Mouse (Mus musculus) heart, postnatal 0 days (tissue): ENCODE data around the gene Maml3. TPM values are rescaled to one million over a fixed set of nuclear protein-coding genes. Genes with fewer than 3 reads are reported as not detected.

Experiments used
- ATAC-seq: fragments of 200-750 bp; cut with Nextera tagmentation; 2 replicates; pipeline ENCODE4 v1.8.0; 2017; ENCODE audit warnings: low read depth, moderate number of reproducible peaks, moderate library complexity; ENCODE audit not compliant: insufficient read depth
- DNase-seq: peaks from one replicate; pipeline ENCODE4 v3.0.0-alpha.2; 2016; ENCODE audit warnings: low spot score
- H3K27ac ChIP-seq: fragments of 300-500 bp; sonication (generic); 2 replicates; pipeline ENCODE4 v1.5.1; 2014; ENCODE audit warnings: low read depth, mild to moderate bottlenecking
- H3K27me3 ChIP-seq: fragments of 300-500 bp; sonication (generic); 2 replicates; pipeline ENCODE4 v1.6.1; 2014; ENCODE audit warnings: low read length, mixed read lengths; ENCODE audit not compliant: control insufficient read depth, insufficient read depth
- H3K36me3 ChIP-seq: fragments of 300-500 bp; sonication (generic); replicated peaks from 2 replicates; pipeline ENCODE4 v1.6.1; 2014; ENCODE audit warnings: low read length, mixed read lengths; ENCODE audit not compliant: control insufficient read depth, insufficient read depth
- H3K4me1 ChIP-seq: fragments of 300-500 bp; sonication (generic); 2 replicates; pipeline ENCODE4 v1.6.1; 2014; ENCODE audit warnings: antibody characterized with exemption; ENCODE audit not compliant: control insufficient read depth, insufficient read depth
- H3K4me2 ChIP-seq: fragments of 300-500 bp; sonication (generic); 2 replicates; pipeline ENCODE4 v1.6.1; 2014; ENCODE audit warnings: low read depth, mild to moderate bottlenecking, low read length, moderate library complexity
- H3K4me3 ChIP-seq: fragments of 300-500 bp; sonication (generic); 2 replicates; pipeline ENCODE4 v1.5.1; 2014; ENCODE audit warnings: low read depth, low read length
- H3K9ac ChIP-seq: fragments of 300-500 bp; sonication (generic); replicated peaks from 2 replicates; pipeline ENCODE4 v1.6.1; 2014; ENCODE audit warnings: low read depth, low read length, mixed read lengths
- H3K9me3 ChIP-seq: fragments of 300-500 bp; sonication (generic); replicated peaks from 2 replicates; pipeline ENCODE4 v1.6.1; 2016; ENCODE audit warnings: low read length; ENCODE audit not compliant: control insufficient read depth
- CTCF ChIP-seq: IDR thresholded peaks from 2 replicates; pipeline ENCODE4 v1.5.1; 2016; ENCODE audit warnings: antibody characterized with exemption, control low read depth, low read depth
- EP300 ChIP-seq: IDR thresholded peaks from 2 replicates; pipeline ENCODE4 v1.6.1; 2016; ENCODE audit warnings: antibody characterized with exemption, low read depth
- WGBS: fragments of 180-500 bp; shearing (Covaris S2); extraction: QIAGEN DNeasy Blood & Tissue Kit; methylation state at CpG from one replicate; pipeline ENCODE4 v1.1.7; 2014; 5-methylcytosine and 5-hydroxymethylcytosine counted together
- polyA plus RNA-seq: library from polyadenylated mRNA; unstranded; fragments of >200 nt; fragmentation: Nextera tagmentation; extraction: Ambion mirVana; gene quantifications from 2 replicates; pipeline ENCODE4 v1.2.1, GENCODE M21; 2015
- total RNA-seq: library from RNA; depleted of rRNA; stranded (reverse); fragments of >200 nt; gene quantifications from 2 replicates; pipeline ENCODE4 v1.2.3, GENCODE M21; 2014; ENCODE audit warnings: low replicate concordance

The Maml3 gene
- total and polyA plus RNA-seq, 2 experiments from 2014 or later = 1.6 to 6.2 TPM

DNA sequence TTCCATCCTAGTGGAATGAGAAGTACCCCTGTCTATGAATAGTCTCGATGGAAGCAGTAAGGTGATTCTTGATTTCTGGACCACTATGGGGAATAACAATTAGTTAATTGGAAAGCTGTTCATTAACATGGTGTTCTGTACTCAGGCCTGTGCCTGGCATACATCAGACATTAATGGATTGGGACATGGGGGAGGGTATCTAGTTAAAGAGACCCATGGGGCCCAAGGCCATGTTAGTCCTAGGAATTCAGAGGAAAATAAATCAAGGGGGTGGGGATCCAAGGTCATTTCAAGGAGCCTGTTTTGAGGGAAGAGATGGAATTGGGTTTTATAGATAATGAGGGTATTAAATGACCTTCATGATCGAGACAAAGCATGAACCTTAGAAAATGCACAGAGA lies 179.1 kb downstream of the Maml3 start:
- TF ChIP-seq CTCF (no peak), EP300 (no peak)
- no peaks in the 10 kb centered on the region for H3K9me3 ChIP-seq
- no peaks in the 10 kb centered on the region for H3K4me1 ChIP-seq
- DNase-seq = no peak
- 87% methylated on average over 2 of the region's 2 CpGs for WGBS
- H3K27me3 ChIP-seq = no peaks in the 10 kb centered on the region
- no peaks in the 10 kb centered on the region for H3K36me3 ChIP-seq
- H3K27ac ChIP-seq = no peak overlapping the region
- no peak overlapping the region for H3K9ac ChIP-seq
- no peak overlapping the region for H3K4me3 ChIP-seq
- H3K4me2 ChIP-seq = no peak overlapping the region
- no peak for ATAC-seq

DNA sequence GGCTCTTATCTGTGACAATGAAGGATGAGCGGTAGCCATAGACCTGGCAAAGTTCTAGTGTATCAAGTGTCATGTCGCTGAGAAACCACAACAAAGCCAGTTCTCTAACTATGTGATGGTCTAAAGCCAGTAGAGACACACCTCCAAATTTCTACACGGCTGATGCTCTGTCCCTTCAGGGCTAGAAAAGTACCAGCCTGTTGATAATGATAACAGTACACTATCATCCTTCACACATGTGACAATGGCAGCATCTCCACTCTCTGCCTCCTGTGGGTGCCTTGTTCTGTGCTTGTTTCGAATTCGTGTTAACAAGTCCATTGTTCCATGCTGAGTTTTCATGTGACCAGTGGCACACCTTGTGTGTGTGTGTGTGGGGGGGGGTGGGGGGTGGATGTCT lies 180.2 kb downstream of the Maml3 start:
- DNase-seq = no peak
- Histone ChIP-seq H3K4me3 (no peak overlapping the region), H3K9ac (no peak overlapping the region), H3K9me3 (no peaks in the 10 kb centered on the region), H3K27ac (no peak overlapping the region), H3K4me1 (no peaks in the 10 kb centered on the region), H3K4me2 (no peak overlapping the region), H3K27me3 (no peaks in the 10 kb centered on the region), H3K36me3 (no peaks in the 10 kb centered on the region)
- no peak for ATAC-seq
- 54% methylated on average over 5 of the region's 5 CpGs for WGBS
- no peak for TF ChIP-seq EP300
- TF ChIP-seq CTCF = no peak

GRCm38 (mm10) chr3:51923800-51924199 lies 181.1 kb downstream of the Maml3 start:
- no peak overlapping the region for H3K4me2 ChIP-seq
- no peak overlapping the region for H3K4me3 ChIP-seq
- no peak overlapping the region for H3K9ac ChIP-seq
- DNase-seq (no peak), ATAC-seq (no peak)
- TF ChIP-seq EP300 = no peak
- no peak for TF ChIP-seq CTCF
- WGBS = 88% methylated on average over 6 of the region's 6 CpGs
- no peaks in the 10 kb centered on the region for H3K9me3 ChIP-seq
- no peaks in the 10 kb centered on the region for H3K4me1 ChIP-seq
- no peaks in the 10 kb centered on the region for H3K36me3 ChIP-seq
- H3K27me3 ChIP-seq = no peaks in the 10 kb centered on the region
- no peak overlapping the region for H3K27ac ChIP-seq

- ATAC-seq = no peak
- peaks cover 32% of the 10 kb centered on the region for H3K4me1 ChIP-seq
- H3K4me3 ChIP-seq = no peak overlapping the region
- DNase-seq = no peak
- H3K27me3 ChIP-seq = no peaks in the 10 kb centered on the region
- TF ChIP-seq CTCF (no peak), EP300 (no peak)
- peak overlapping the region; percentile 82; the same call in 1 of the 2 replicates for H3K27ac ChIP-seq
- H3K36me3 ChIP-seq = no peaks in the 10 kb centered on the region
- no peaks in the 10 kb centered on the region for H3K9me3 ChIP-seq
- WGBS = 93% methylated on average over 4 of the region's 4 CpGs
- no peak overlapping the region for H3K4me2 ChIP-seq
- H3K9ac ChIP-seq = no peak overlapping the region
Measured at GRCm38 (mm10) chr3:51916902-51917301, 188.0 kb downstream of the Maml3 start.

GRCm38 (mm10) chr3:51916060-51916870 lies 188.6 kb downstream of the Maml3 start:
- TF ChIP-seq EP300 (peak; percentile 64; the same call in 1 of the 2 replicates), CTCF (no peak)
- H3K27ac ChIP-seq = peak overlapping the region; percentile 82
- no peaks in the 10 kb centered on the region for H3K9me3 ChIP-seq
- ATAC-seq (peak; percentile 96), DNase-seq (peak; percentile 92)
- 9% methylated on average over 10 of the region's 10 CpGs for WGBS
- H3K9ac ChIP-seq = no peak overlapping the region
- no peaks in the 10 kb centered on the region for H3K36me3 ChIP-seq
- H3K4me3 ChIP-seq = no peak overlapping the region
- H3K27me3 ChIP-seq = no peaks in the 10 kb centered on the region
- H3K4me1 ChIP-seq = peaks cover 32% of the 10 kb centered on the region
- H3K4me2 ChIP-seq = peak overlapping the region; percentile 32
